ENCODE assay signal across 10 mouse cellular contexts in the genomic region with DNA sequence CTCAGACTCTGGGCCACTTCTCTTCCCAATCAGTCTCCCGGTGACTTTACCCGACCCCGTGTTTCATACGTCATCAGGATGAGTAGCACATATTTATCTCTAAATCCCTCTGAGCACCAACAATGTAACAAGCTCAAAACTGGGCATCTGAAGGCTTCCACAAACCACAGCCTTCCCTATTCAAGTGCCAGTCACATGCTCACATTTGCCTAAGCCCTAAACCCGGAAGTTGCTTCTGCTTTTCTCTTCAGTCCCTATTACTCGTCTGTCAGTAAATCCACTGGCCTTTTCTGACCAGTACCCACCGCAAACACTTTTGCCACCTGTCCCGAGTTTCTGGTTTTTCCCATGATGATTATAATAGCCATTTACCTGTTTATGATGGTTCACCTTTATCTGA. TPM values are rescaled to one million over a fixed set of nuclear protein-coding genes. Genes with fewer than 3 reads are reported as not detected.
A peak's percentile ranks its signal among the peaks of the same experiment; 100 is the strongest.
DNase-seq lines count a peak whose midpoint lies in the region; ATAC-seq and TF ChIP-seq lines count a peak whose summit lies in the region.
"Had no signal": no experiment of that assay in that cellular context is flagged by ENCODE, and none has a peak within 500 bp of the region (broad histone marks: within the 10 kb centered on the region; RNA-seq: fewer than 3 reads in every experiment).

No protein-coding gene starts in this region.

- no peaks in the 10 kb centered on the region for H3K27me3 ChIP-seq in heart, embryonic 15.5 days
- H3K27me3 ChIP-seq in spleen, adult 2 months (ENCODE audit: control insufficient read depth, insufficient read depth, low read length): no peaks in the 10 kb centered on the region
- H3K27me3 ChIP-seq in limb, embryonic 10.5 days (ENCODE audit: low read depth, poor library complexity, severe bottlenecking): no peaks in the 10 kb centered on the region
- H3K27me3 ChIP-seq in neural tube, embryonic 15.5 days (replicated peaks): no peaks in the 10 kb centered on the region

- H3K27ac ChIP-seq in heart, embryonic 15.5 days: peak overlapping the region; percentile 76
- peak overlapping the region; percentile 52; the same call in 1 of the 2 replicates for H3K27ac ChIP-seq in spleen, adult 2 months (ENCODE audit: insufficient read depth, low read length)
- H3K27ac ChIP-seq in limb, embryonic 10.5 days: no peak overlapping the region
- no peak overlapping the region for H3K27ac ChIP-seq in neural tube, embryonic 15.5 days (replicated peaks)

- DNase-seq in heart, postnatal 14 days: no peak
- peak in 1 of 2 experiments; percentile 29 for DNase-seq in spleen, adult 2 months (ENCODE audit: low read depth in 1 of 2, low spot score in 2 of 2)
- DNase-seq in spleen, postnatal 4 days (ENCODE audit: low spot score in 2 of 2): no peak
- no peak for DNase-seq in limb, embryonic 10.5 days (ENCODE audit: low spot score)
- DNase-seq in cerebellum, adult 11 months: no peak
- DNase-seq: layer of hippocampus, postnatal 36 days; right cerebral cortex, postnatal 4 days had no signal

- peak overlapping the region; percentile 70 for H3K4me3 ChIP-seq in heart, embryonic 15.5 days
- no peak overlapping the region for H3K4me3 ChIP-seq in spleen, adult 2 months (ENCODE audit: extremely low read depth, insufficient read depth, insufficient read length)
- H3K4me3 ChIP-seq in limb, embryonic 10.5 days: 0 out of 2 replicates have a peak overlapping the region, but pooled peaks have one; percentile 70
- 0 out of 2 replicates have a peak overlapping the region, but pooled peaks have one; percentile 61 for H3K4me3 ChIP-seq in neural tube, embryonic 15.5 days (replicated peaks)

- 81% methylated on average over 8 of the region's 8 CpGs for WGBS in heart, embryonic 15.5 days
- WGBS in spleen, adult 2 months: 61% methylated on average over 8 of the region's 8 CpGs
- WGBS in limb, embryonic 10.5 days: 91% methylated on average over 8 of the region's 8 CpGs
- 89% methylated on average over 8 of the region's 8 CpGs for whole genome bisulfite sequencing in neural tube, embryonic 15.5 days

- ATAC-seq in heart, embryonic 15.5 days (replicated peaks; ENCODE audit: insufficient number of reproducible peaks, insufficient read depth, low FRiP score, low read depth): no peak
- no peak for ATAC-seq in neural tube, embryonic 15.5 days (ENCODE audit: low FRiP score)
- ATAC-seq in erythroblast, adult 5-6 weeks (replicated peaks; ENCODE audit: low FRiP score, poor library complexity, severe bottlenecking): no peak

- H3K36me3 ChIP-seq in heart, embryonic 15.5 days: peaks cover 28% of the 10 kb centered on the region
- H3K36me3 ChIP-seq in spleen, adult 2 months (ENCODE audit: control insufficient read depth, insufficient read depth, low read length): peaks cover 8% of the 10 kb centered on the region
- peaks cover 34% of the 10 kb centered on the region for H3K36me3 ChIP-seq in limb, embryonic 10.5 days
- H3K36me3 ChIP-seq in neural tube, embryonic 15.5 days: peaks cover 20% of the 10 kb centered on the region

- peak overlapping the region; percentile 64; the same call in 1 of the 2 replicates for H3K9ac ChIP-seq in heart, embryonic 15.5 days
- no peak overlapping the region for H3K9ac ChIP-seq in neural tube, embryonic 15.5 days (replicated peaks)

- no peak for TF ChIP-seq POLR2A in spleen, adult 2 months (IDR thresholded peaks at IDR 0.05; ENCODE audit: low read depth, low read length)

- intact Hi-C loops in heart, postnatal 14 days (cut with DNase I): loop anchor here (10.0 kb wide), 1 partner anchor 734 kb away; no protein-coding TSS in a partner anchor

- TF ChIP-seq CTCF in spleen, adult 2 months (IDR thresholded peaks at IDR 0.05; ENCODE audit: extremely low read depth, insufficient read depth, insufficient read length, insufficient replicate concordance): no peak

- peaks cover 23% of the 10 kb centered on the region for H3K4me1 ChIP-seq in heart, embryonic 15.5 days (replicated peaks)
- H3K4me1 ChIP-seq in spleen, adult 2 months (ENCODE audit: control insufficient read depth, insufficient read depth, insufficient read length): peaks cover 9% of the 10 kb centered on the region; the same call in 1 of the 2 replicates
- peaks cover 15% of the 10 kb centered on the region for H3K4me1 ChIP-seq in limb, embryonic 10.5 days
- H3K4me1 ChIP-seq in neural tube, embryonic 15.5 days: peaks cover 21% of the 10 kb centered on the region

- peak overlapping the region; percentile 75 for H3K4me2 ChIP-seq in heart, embryonic 15.5 days
- H3K4me2 ChIP-seq in neural tube, embryonic 15.5 days: no peak overlapping the region

- no peaks in the 10 kb centered on the region for H3K9me3 ChIP-seq in heart, embryonic 15.5 days (replicated peaks)
- no peaks in the 10 kb centered on the region for H3K9me3 ChIP-seq in limb, embryonic 10.5 days (replicated peaks)
- no peaks in the 10 kb centered on the region for H3K9me3 ChIP-seq in neural tube, embryonic 15.5 days (replicated peaks)

RNA-seq across cellular contexts. Expression of gene Rmnd1, which starts 1.8 kb away (rescaled TPM):
- 93.3 and 93.4 TPM in 2 replicates for polyA plus RNA-seq in heart, embryonic 15.5 days (2015; fragmentation: Nextera tagmentation; extraction: Ambion mirVana)
- total RNA-seq in heart, postnatal 14 days (2021): 10 to 100 TPM; 49.3 to 50.9 TPM
- polyA plus RNA-seq in spleen, adult 2 months (2012; rRNA removed): 19.0 and 20.4 TPM in 2 replicates
- 49.2 and 55.1 TPM in 2 replicates for polyA plus RNA-seq in limb, embryonic 10.5 days (2016; fragmentation: Nextera tagmentation; extraction: Ambion mirVana)
- 50.9 and 59.7 TPM in 2 replicates for polyA plus RNA-seq in neural tube, embryonic 15.5 days (2015; fragmentation: Nextera tagmentation; extraction: Ambion mirVana)
- 8.2 and 37.7 TPM in 2 replicates for total RNA-seq in erythroblast, adult 5-6 weeks (2015; ENCODE audit: low replicate concordance)
- 5.7 and 18.2 TPM in 2 replicates for total RNA-seq in erythroblast, adult 5-6 weeks (2017; ENCODE audit: low replicate concordance)

RNA-seq across cellular contexts. Expression of gene Armt1, which starts 1.9 kb away (rescaled TPM):
- polyA plus RNA-seq in heart, embryonic 15.5 days (2015; fragmentation: Nextera tagmentation; extraction: Ambion mirVana): 14.0 and 14.6 TPM in 2 replicates
- 1 to 10 TPM; 7.1 TPM for total RNA-seq in heart, postnatal 14 days (2021)
- polyA plus RNA-seq in spleen, adult 2 months (2012; rRNA removed): 7.5 and 8.4 TPM in 2 replicates
- 30.7 and 33.6 TPM in 2 replicates for polyA plus RNA-seq in limb, embryonic 10.5 days (2016; fragmentation: Nextera tagmentation; extraction: Ambion mirVana)
- 12.1 and 14.0 TPM in 2 replicates for polyA plus RNA-seq in neural tube, embryonic 15.5 days (2015; fragmentation: Nextera tagmentation; extraction: Ambion mirVana)
- 11.1 and 11.3 TPM in 2 replicates for total RNA-seq in erythroblast, adult 5-6 weeks (2015; ENCODE audit: low replicate concordance)
- 5.6 and 12.5 TPM in 2 replicates for total RNA-seq in erythroblast, adult 5-6 weeks (2017; ENCODE audit: low replicate concordance)

RNA-seq across cellular contexts. Expression of gene Zbtb2, which starts 42.5 kb away (rescaled TPM):
- polyA plus RNA-seq in heart, embryonic 15.5 days (2015; fragmentation: Nextera tagmentation; extraction: Ambion mirVana): 7.8 and 9.8 TPM in 2 replicates
- total RNA-seq in heart, postnatal 14 days (2021): 1 to 10 TPM; 6.6 to 7.7 TPM
- 10.3 and 10.9 TPM in 2 replicates for polyA plus RNA-seq in spleen, adult 2 months (2012; rRNA removed)
- 21.5 and 23.1 TPM in 2 replicates for polyA plus RNA-seq in limb, embryonic 10.5 days (2016; fragmentation: Nextera tagmentation; extraction: Ambion mirVana)
- polyA plus RNA-seq in neural tube, embryonic 15.5 days (2015; fragmentation: Nextera tagmentation; extraction: Ambion mirVana): 13.1 and 13.4 TPM in 2 replicates
- 4.4 and 4.8 TPM in 2 replicates for total RNA-seq in erythroblast, adult 5-6 weeks (2015; ENCODE audit: low replicate concordance)
- 2.6 and 4.6 TPM in 2 replicates for total RNA-seq in erythroblast, adult 5-6 weeks (2017; ENCODE audit: low replicate concordance)

RNA-seq across cellular contexts. Expression of gene Ccdc170, which starts 51.9 kb away (rescaled TPM):
- 0.10 TPM in 1 of 2 replicates, not detected in the other for polyA plus RNA-seq in heart, embryonic 15.5 days (2015; fragmentation: Nextera tagmentation; extraction: Ambion mirVana)
- total RNA-seq in heart, postnatal 14 days (2021): under 1 TPM; 0.20 to 0.96 TPM
- not detected in 2 replicates for polyA plus RNA-seq in spleen, adult 2 months (2012; rRNA removed)
- polyA plus RNA-seq in limb, embryonic 10.5 days (2016; fragmentation: Nextera tagmentation; extraction: Ambion mirVana): 0.09 TPM in 1 of 2 replicates, not detected in the other
- 0.22 TPM in 2 replicates for polyA plus RNA-seq in neural tube, embryonic 15.5 days (2015; fragmentation: Nextera tagmentation; extraction: Ambion mirVana)
- total RNA-seq in erythroblast, adult 5-6 weeks (2015; ENCODE audit: low replicate concordance): not detected in 2 replicates
- not detected in 2 replicates for total RNA-seq in erythroblast, adult 5-6 weeks (2017; ENCODE audit: low replicate concordance)

Comparison
In these comparisons a context has a peak if more than half of its experiments do, and no peak if none do; other contexts are left out.
1. H3K27ac ChIP-seq: peak in heart, embryonic 15.5 days (single experiment) and spleen, adult 2 months (single experiment); none in limb, embryonic 10.5 days (single experiment) and neural tube, embryonic 15.5 days (single experiment).